Comparison of ENCODE assay signal across 17 mouse cellular contexts in the genomic region with DNA sequence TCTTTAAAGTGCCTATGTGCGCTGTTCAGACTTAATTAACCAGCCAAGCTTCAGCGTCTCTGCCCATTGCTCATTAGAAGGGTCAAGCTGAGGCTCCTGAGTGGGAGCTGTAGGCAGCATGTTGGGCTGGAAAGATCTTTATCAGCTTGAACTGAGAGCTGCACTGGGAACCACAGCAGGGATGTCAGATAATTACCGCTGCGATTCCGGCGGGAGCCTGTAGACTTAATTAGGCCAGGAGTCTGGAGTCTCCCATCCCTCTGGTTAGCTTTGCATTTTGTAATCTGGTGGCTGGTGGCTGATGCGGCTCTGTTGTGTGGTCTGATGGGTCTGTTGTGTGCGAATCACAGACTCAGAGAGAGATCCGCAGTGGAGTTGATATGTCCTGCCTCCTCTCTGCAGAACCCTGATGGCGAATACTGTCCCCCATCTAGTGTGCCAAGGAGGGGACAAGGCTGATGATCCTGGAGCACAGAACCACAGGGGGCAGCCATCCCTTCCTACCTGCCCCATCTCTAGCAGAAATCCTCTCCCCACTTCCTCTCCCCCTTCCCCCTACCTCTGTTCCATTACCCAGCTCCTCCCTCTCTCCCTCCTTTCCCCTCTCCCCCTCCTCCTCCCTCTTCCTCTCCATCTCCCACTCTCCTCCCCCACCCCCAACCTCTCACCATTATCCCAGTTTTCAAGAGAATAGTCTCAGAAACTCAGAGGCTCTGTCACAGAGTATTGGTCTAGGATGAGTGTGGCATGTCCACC. TPM values are rescaled to one million over a fixed set of nuclear protein-coding genes. Genes with fewer than 3 reads are reported as not detected.
A peak's percentile ranks its signal among the peaks of the same experiment; 100 is the strongest.
DNase-seq lines count a peak whose midpoint lies in the region; ATAC-seq and TF ChIP-seq lines count a peak whose summit lies in the region.
"Had no signal": no experiment of that assay in that cellular context is flagged by ENCODE, and none has a peak within 500 bp of the region (broad histone marks: within the 10 kb centered on the region; RNA-seq: fewer than 3 reads in every experiment).

No protein-coding gene starts in this region.

- H3K4me3 ChIP-seq in kidney, postnatal 0 days (replicated peaks; ENCODE audit: low read depth, low read length) = no peak overlapping the region
- H3K4me3 ChIP-seq in forebrain, embryonic 14.5 days (ENCODE audit: low read depth, low read length) = no peak overlapping the region
- no peak overlapping the region for H3K4me3 ChIP-seq in hindbrain, postnatal 0 days (ENCODE audit: low read length)
- H3K4me3 ChIP-seq: liver, embryonic 13.5 days had no signal

- DNase-seq in kidney, postnatal 0 days (ENCODE audit: low spot score) = peak; percentile 4
- no peak for DNase-seq in kidney, postnatal 10 days
- DNase-seq in forebrain, embryonic 14.5 days (ENCODE audit: low spot score) = peak; percentile 81
- DNase-seq in hindbrain, postnatal 0 days (ENCODE audit: low spot score) = peak; percentile 62
- DNase-seq in retina, embryonic 14.5 days (ENCODE audit: low spot score) = peak; percentile 70
- no peak for DNase-seq in layer of hippocampus, adult 11-12 months (ENCODE audit: low spot score)
- no peak for DNase-seq in thymus, postnatal 25 days
- DNase-seq in cerebellum, adult 9-11 months = no peak
- DNase-seq: B cell, adult 2 months; heart, postnatal 4 days; kidney, adult 9 months; liver, embryonic 13.5 days had no signal

- no peaks in the 10 kb centered on the region for H3K9me3 ChIP-seq in kidney, postnatal 0 days (replicated peaks; ENCODE audit: low read length)
- no peaks in the 10 kb centered on the region; the same call in 1 of the 2 replicates for H3K9me3 ChIP-seq in forebrain, embryonic 14.5 days (replicated peaks; ENCODE audit: control insufficient read depth, low read length)
- no peaks in the 10 kb centered on the region for H3K9me3 ChIP-seq in hindbrain, postnatal 0 days (ENCODE audit: low read length)
- H3K9me3 ChIP-seq: liver, embryonic 13.5 days had no signal

- H3K4me1 ChIP-seq in kidney, postnatal 0 days (replicated peaks; ENCODE audit: insufficient read depth, low read length) = 0 out of 2 replicates have a peak, but pooled peaks cover 13% of the 10 kb centered on the region
- H3K4me1 ChIP-seq in forebrain, embryonic 14.5 days (ENCODE audit: control insufficient read depth, insufficient read depth, low read length) = peaks cover 41% of the 10 kb centered on the region
- H3K4me1 ChIP-seq in hindbrain, postnatal 0 days (ENCODE audit: insufficient read depth, low read length) = peaks cover 25% of the 10 kb centered on the region
- H3K4me1 ChIP-seq: liver, embryonic 13.5 days had no signal

- no peaks in the 10 kb centered on the region for H3K27me3 ChIP-seq in kidney, postnatal 0 days (ENCODE audit: insufficient read depth, low read length)
- H3K27me3 ChIP-seq in forebrain, embryonic 14.5 days (replicated peaks; ENCODE audit: control insufficient read depth, insufficient read depth, low read length) = no peaks in the 10 kb centered on the region
- H3K27me3 ChIP-seq in hindbrain, postnatal 0 days (ENCODE audit: insufficient read depth, low read length) = 0 out of 2 replicates have a peak, but pooled peaks cover 5% of the 10 kb centered on the region

- no peak overlapping the region for H3K9ac ChIP-seq in kidney, postnatal 0 days (ENCODE audit: low read depth, low read length)
- no peak overlapping the region for H3K9ac ChIP-seq in forebrain, embryonic 14.5 days (ENCODE audit: low read length)
- no peak overlapping the region for H3K9ac ChIP-seq in hindbrain, postnatal 0 days (replicated peaks; ENCODE audit: low read length)
- H3K9ac ChIP-seq: liver, embryonic 13.5 days had no signal

- WGBS in kidney, postnatal 0 days = 14% methylated on average over 10 of the region's 10 CpGs
- WGBS in forebrain, embryonic 14.5 days = under 1% methylated on average over 10 of the region's 10 CpGs
- 12% methylated on average over 10 of the region's 10 CpGs for WGBS in hindbrain, postnatal 0 days

- H3K27ac ChIP-seq in kidney, postnatal 0 days = no peak overlapping the region
- H3K27ac ChIP-seq in forebrain, embryonic 14.5 days (ENCODE audit: low read depth, low read length) = peak overlapping the region; percentile 59; the same call in 1 of the 2 replicates
- H3K27ac ChIP-seq in hindbrain, postnatal 0 days = no peak overlapping the region
- H3K27ac ChIP-seq: liver, embryonic 13.5 days; macrophage had no signal

- no peak overlapping the region for H3K4me2 ChIP-seq in kidney, postnatal 0 days (ENCODE audit: low read length)
- peak overlapping the region; percentile 28; the same call in 1 of the 2 replicates for H3K4me2 ChIP-seq in forebrain, embryonic 14.5 days (ENCODE audit: low read length)
- H3K4me2 ChIP-seq in hindbrain, postnatal 0 days (ENCODE audit: low read depth, low read length) = no peak overlapping the region
- H3K4me2 ChIP-seq: liver, embryonic 13.5 days had no signal

- ATAC-seq in kidney, postnatal 0 days (replicated peaks; ENCODE audit: low FRiP score, low read depth) = no peak
- peak; percentile 55 for ATAC-seq in forebrain, embryonic 14.5 days
- ATAC-seq in hindbrain, postnatal 0 days = peak; percentile 43
- ATAC-seq: activated CD4-positive, CD25-positive, alpha-beta regulatory T cell, adult 4 months had no signal

- no peak for TF ChIP-seq CTCF in kidney, postnatal 0 days (IDR thresholded peaks at IDR 0.05; ENCODE audit: low read depth)
- no peak for TF ChIP-seq CTCF in hindbrain, postnatal 0 days (IDR thresholded peaks at IDR 0.05; ENCODE audit: low read depth)

- 0 out of 2 replicates have a peak, but pooled peaks cover 3% of the 10 kb centered on the region for H3K36me3 ChIP-seq in kidney, postnatal 0 days (ENCODE audit: insufficient read depth, low read length)
- H3K36me3 ChIP-seq in forebrain, embryonic 14.5 days (ENCODE audit: control insufficient read depth, insufficient read depth, low read length) = no peaks in the 10 kb centered on the region
- H3K36me3 ChIP-seq in hindbrain, postnatal 0 days (ENCODE audit: insufficient read depth, low read length) = no peaks in the 10 kb centered on the region
- H3K36me3 ChIP-seq: liver, embryonic 13.5 days had no signal

RNA-seq across cellular contexts. Expression of a gene that starts 35.1 kb away (rescaled TPM):
- polyA plus RNA-seq in kidney, postnatal 0 days (2015; fragmentation: Nextera tagmentation; extraction: Ambion mirVana) = 0.12 TPM in 1 of 2 replicates, not detected in the other
- 0.30 TPM in 2 replicates for polyA plus RNA-seq in forebrain, embryonic 14.5 days (2014; fragmentation: Nextera tagmentation; extraction: Ambion mirVana)
- total RNA-seq in hindbrain, postnatal 0 days (2014; rRNA removed) = 2.0 and 4.3 TPM in 2 replicates
- 0.74 and 0.96 TPM in 2 replicates for polyA plus RNA-seq in hindbrain, postnatal 0 days (2015; fragmentation: Nextera tagmentation; extraction: Ambion mirVana)
- total RNA-seq: common myeloid progenitor, adult 5-6 weeks; G1E; heart, adult 8-10 months; heart, postnatal 4 days had no signal
- polyA plus RNA-seq: activated CD4-positive, CD25-positive, alpha-beta regulatory T cell, adult 4 months; G1E; liver, embryonic 13.5 days; macrophage had no signal

RNA-seq across cellular contexts. Expression of a gene that starts 52.5 kb away (rescaled TPM):
- 34.0 and 39.4 TPM in 2 replicates for polyA plus RNA-seq in kidney, postnatal 0 days (2015; fragmentation: Nextera tagmentation; extraction: Ambion mirVana)
- 22.3 and 29.8 TPM in 2 replicates for polyA plus RNA-seq in forebrain, embryonic 14.5 days (2014; fragmentation: Nextera tagmentation; extraction: Ambion mirVana)
- total RNA-seq in hindbrain, postnatal 0 days (2014; rRNA removed) = 69.4 and 85.3 TPM in 2 replicates
- 60.6 and 64.4 TPM in 2 replicates for polyA plus RNA-seq in hindbrain, postnatal 0 days (2015; fragmentation: Nextera tagmentation; extraction: Ambion mirVana)
- total RNA-seq: common myeloid progenitor, adult 5-6 weeks had no signal

Comparison
In these comparisons a context has a peak if more than half of its experiments do, and no peak if none do; other contexts are left out.
1. DNase-seq: peak in kidney, postnatal 0 days (single experiment), forebrain, embryonic 14.5 days (single experiment), hindbrain, postnatal 0 days (single experiment) and retina, embryonic 14.5 days (single experiment); none in kidney, postnatal 10 days (single experiment), layer of hippocampus, adult 11-12 months (single experiment), thymus, postnatal 25 days (single experiment) and cerebellum, adult 9-11 months (single experiment).